ENCODE assay signal across 27 mouse cellular contexts in genomic region chr6:125651335-125651734, GRCm38 (mm10). TPM values are rescaled to one million over a fixed set of nuclear protein-coding genes. Genes with fewer than 3 reads are reported as not detected.
DNase-seq lines count a peak whose midpoint lies in the region; ATAC-seq lines count a peak whose summit lies in the region.
"Had no signal": no experiment of that assay in that cellular context is flagged by ENCODE, and none has a peak within 500 bp of the region (broad histone marks: within the 10 kb centered on the region; RNA-seq: fewer than 3 reads in every experiment).

No protein-coding gene starts in this region.

- no peaks in the 10 kb centered on the region for H3K4me1 ChIP-seq in midbrain, embryonic 16.5 days (ENCODE audit: control insufficient read depth, insufficient read depth, low read length)
- H3K4me1 ChIP-seq: embryonic facial prominence, embryonic 13.5 days; embryonic facial prominence, embryonic 15.5 days; forebrain, embryonic 10.5 days; forebrain, embryonic 12.5 days had no signal

- no peak overlapping the region for H3K4me2 ChIP-seq in midbrain, embryonic 16.5 days (ENCODE audit: low read length)
- H3K4me2 ChIP-seq: embryonic facial prominence, embryonic 13.5 days; embryonic facial prominence, embryonic 15.5 days; forebrain, embryonic 12.5 days had no signal

- H3K36me3 ChIP-seq in midbrain, embryonic 16.5 days (ENCODE audit: control insufficient read depth, insufficient read depth, low read length), result no peaks in the 10 kb centered on the region
- H3K36me3 ChIP-seq: embryonic facial prominence, embryonic 13.5 days; embryonic facial prominence, embryonic 15.5 days; forebrain, embryonic 10.5 days; forebrain, embryonic 12.5 days; G1E had no signal

- no peak overlapping the region for H3K9ac ChIP-seq in midbrain, embryonic 16.5 days (ENCODE audit: low read depth, low read length)
- H3K9ac ChIP-seq: embryonic facial prominence, embryonic 13.5 days; embryonic facial prominence, embryonic 15.5 days; forebrain, embryonic 12.5 days had no signal

- H3K27ac ChIP-seq in midbrain, embryonic 16.5 days (ENCODE audit: low read length), result no peak overlapping the region
- H3K27ac ChIP-seq: embryonic facial prominence, embryonic 13.5 days; embryonic facial prominence, embryonic 15.5 days; forebrain, embryonic 10.5 days; forebrain, embryonic 12.5 days had no signal

- H3K4me3 ChIP-seq in midbrain, embryonic 16.5 days (ENCODE audit: low read depth, low read length), result no peak overlapping the region
- H3K4me3 ChIP-seq: embryonic facial prominence, embryonic 13.5 days; embryonic facial prominence, embryonic 15.5 days; erythroblast, embryonic 14.5 days; forebrain, embryonic 10.5 days; forebrain, embryonic 12.5 days had no signal

- H3K9me3 ChIP-seq in midbrain, embryonic 16.5 days (replicated peaks; ENCODE audit: control insufficient read depth, low read length, poor library complexity, severe bottlenecking), result no peaks in the 10 kb centered on the region
- H3K9me3 ChIP-seq: embryonic facial prominence, embryonic 13.5 days; embryonic facial prominence, embryonic 15.5 days; forebrain, embryonic 10.5 days; forebrain, embryonic 12.5 days had no signal

- peak; percentile 83 for DNase-seq in heart, adult 11 months
- no peak for DNase-seq in heart, adult 18-20 months
- DNase-seq: adrenal gland, adult 8-10 months; adrenal gland, postnatal 14 days; adrenal gland, postnatal 36 days; B cell, adult 2 months; cerebellum, adult 11-12 months; cerebellum, adult 2 months; cerebellum, adult 9-10 months; cerebellum, postnatal 10 days; cerebellum, postnatal 25 days; embryo, embryonic 11 days had no signal

- peak; percentile 91 for ATAC-seq in megakaryocyte, adult 5-6 weeks (ENCODE audit: poor library complexity, severe bottlenecking)
- ATAC-seq in monocyte, adult 5-6 weeks (replicated peaks; ENCODE audit: insufficient number of reproducible peaks, low FRiP score, low TSS enrichment, poor library complexity, severe bottlenecking), result peak; percentile 94
- ATAC-seq in megakaryocyte progenitor cell, adult 5-6 weeks (replicated peaks; ENCODE audit: poor library complexity), result no peak
- ATAC-seq in midbrain, embryonic 16.5 days, result no peak
- ATAC-seq: CD4-positive, CD25-positive, alpha-beta regulatory T cell, adult 4 months; forebrain, embryonic 14.5 days; forebrain, embryonic 16.5 days; Patski had no signal

- WGBS in midbrain, embryonic 16.5 days, result 84% methylated on average over 3 of the region's 3 CpGs

- no peaks in the 10 kb centered on the region for H3K27me3 ChIP-seq in midbrain, embryonic 16.5 days (ENCODE audit: control insufficient read depth, insufficient read depth, low read depth, low read length)
- H3K27me3 ChIP-seq: embryonic facial prominence, embryonic 13.5 days; embryonic facial prominence, embryonic 15.5 days; forebrain, embryonic 12.5 days had no signal

RNA-seq across cellular contexts. Expression of gene Ano2, which starts 38.9 kb away (rescaled TPM):
- total RNA-seq in heart, adult 18-20 months (2021), result not detected
- total RNA-seq in megakaryocyte, adult 5-6 weeks (2015), result not detected in 2 replicates
- not detected in 2 replicates for total RNA-seq in megakaryocyte, adult 5-6 weeks (2017)
- total RNA-seq in monocyte, adult 5-6 weeks (2017), result 1.0 TPM in 1 of 3 replicates, not detected in the others
- total RNA-seq in megakaryocyte progenitor cell, adult 5-6 weeks (2015), result not detected in 2 replicates
- not detected in 2 replicates for total RNA-seq in megakaryocyte progenitor cell, adult 5-6 weeks (2017)
- 0.30 and 0.54 TPM in 2 replicates for polyA plus RNA-seq in midbrain, embryonic 16.5 days (2015; fragmentation: Nextera tagmentation; extraction: Ambion mirVana)
- total RNA-seq: adrenal gland, postnatal 14 days; CH12.LX had no signal
- polyA plus RNA-seq: CD4-positive, CD25-positive, alpha-beta regulatory T cell, adult 4 months; G1E had no signal

Comparison
In these comparisons a context has a peak if more than half of its experiments do, and no peak if none do; other contexts are left out.
1. ATAC-seq: peak in megakaryocyte, adult 5-6 weeks (single experiment) and monocyte, adult 5-6 weeks (single experiment); none in megakaryocyte progenitor cell, adult 5-6 weeks (single experiment) and midbrain, embryonic 16.5 days (single experiment).